Mouse (Mus musculus): ENCODE results near the gene Cisd3. TPM values are rescaled to one million over a fixed set of nuclear protein-coding genes. Genes with fewer than 3 reads are reported as not detected.

Gene Cisd3
- polyA plus RNA-seq, 1 experiment = 112 TPM

GRCm38 (mm10) chr11:97661648-97662133, 23.9 kb upstream of the Cisd3 start:
- Histone ChIP-seq H3K4me3 (peak overlapping the region; percentile 83), H3K36me3 (ENCODE audit: control insufficient read depth, insufficient read depth) (no peaks in the 10 kb centered on the region), H3K27me3 (ENCODE audit: control insufficient read depth, insufficient read depth, insufficient read length) (no peaks in the 10 kb centered on the region), H3K4me2 (ENCODE audit: low read depth) (peak overlapping the region; percentile 86), H3K79me2 (ENCODE audit: control insufficient read depth, insufficient read depth) (peaks cover 22% of the 10 kb centered on the region), H3ac (ENCODE audit: control insufficient read depth, insufficient read length) (no peak overlapping the region)
- no peak for TF ChIP-seq SRF (IDR thresholded peaks at IDR 0.05; ENCODE audit: control insufficient read depth, insufficient read length, low read depth)
- no peak for TF ChIP-seq USF1 (IDR thresholded peaks at IDR 0.05; ENCODE audit: low read depth)
- no peak for TF ChIP-seq E2F4 (IDR thresholded peaks at IDR 0.05; ENCODE audit: insufficient read depth)
- no peak for TF ChIP-seq REST (IDR thresholded peaks at IDR 0.05; ENCODE audit: insufficient read depth, insufficient read length)
- no peak for TF ChIP-seq MAX (IDR thresholded peaks at IDR 0.05; ENCODE audit: low read depth)
- no peak for TF ChIP-seq POLR2AphosphoS2 (IDR thresholded peaks at IDR 0.05; ENCODE audit: insufficient read length, low read depth)
- TF ChIP-seq CEBPB (IDR thresholded peaks at IDR 0.05; ENCODE audit: insufficient read depth, poor library complexity, severe bottlenecking) = no peak
- TF ChIP-seq TCF12 (IDR thresholded peaks at IDR 0.05; ENCODE audit: insufficient read depth, poor library complexity, severe bottlenecking) = no peak
- TF ChIP-seq MYOD1 (IDR thresholded peaks at IDR 0.05; ENCODE audit: control insufficient read depth in 1 of 3, insufficient read length in 2 of 3, low read depth in 2 of 3) = no peak
- TF ChIP-seq TCF3 (IDR thresholded peaks at IDR 0.05; ENCODE audit: insufficient read length, low read depth) = no peak
- no peak for TF ChIP-seq MYOG (IDR thresholded peaks at IDR 0.05; ENCODE audit: control insufficient read depth in 1 of 3, insufficient read depth in 1 of 3, insufficient read length in 2 of 3, low read depth in 2 of 3)
- TF ChIP-seq POLR2A (IDR thresholded peaks at IDR 0.05; ENCODE audit: insufficient read length, low read depth) = no peak

GRCm38 (mm10) chr11:97662207-97662892, 23.3 kb upstream of the Cisd3 start:
- TF ChIP-seq USF1 (IDR thresholded peaks at IDR 0.05; ENCODE audit: low read depth) (no peak), TCF12 (IDR thresholded peaks at IDR 0.05; ENCODE audit: insufficient read depth, poor library complexity, severe bottlenecking) (no peak), MYOD1 (IDR thresholded peaks at IDR 0.05; ENCODE audit: control insufficient read depth in 1 of 3, insufficient read length in 2 of 3, low read depth in 2 of 3) (no peak), CEBPB (IDR thresholded peaks at IDR 0.05; ENCODE audit: insufficient read depth, poor library complexity, severe bottlenecking) (no peak), SRF (IDR thresholded peaks at IDR 0.05; ENCODE audit: control insufficient read depth, insufficient read length, low read depth) (no peak), TCF3 (IDR thresholded peaks at IDR 0.05; ENCODE audit: insufficient read length, low read depth) (no peak), POLR2AphosphoS2 (IDR thresholded peaks at IDR 0.05; ENCODE audit: insufficient read length, low read depth) (no peak), MAX (IDR thresholded peaks at IDR 0.05; ENCODE audit: low read depth) (no peak), POLR2A (IDR thresholded peaks at IDR 0.05; ENCODE audit: insufficient read length, low read depth) (no peak), REST (IDR thresholded peaks at IDR 0.05; ENCODE audit: insufficient read depth, insufficient read length) (no peak), MYOG (IDR thresholded peaks at IDR 0.05; ENCODE audit: control insufficient read depth in 1 of 3, insufficient read depth in 1 of 3, insufficient read length in 2 of 3, low read depth in 2 of 3) (no peak), E2F4 (IDR thresholded peaks at IDR 0.05; ENCODE audit: insufficient read depth) (no peak)
- Histone ChIP-seq H3K79me2 (ENCODE audit: control insufficient read depth, insufficient read depth) (peaks cover 22% of the 10 kb centered on the region), H3ac (ENCODE audit: control insufficient read depth, insufficient read length) (peak overlapping the region; percentile 67), H3K4me3 (peak overlapping the region; percentile 83), H3K4me2 (ENCODE audit: low read depth) (peak overlapping the region; percentile 87), H3K36me3 (ENCODE audit: control insufficient read depth, insufficient read depth) (no peaks in the 10 kb centered on the region), H3K27me3 (ENCODE audit: control insufficient read depth, insufficient read depth, insufficient read length) (no peaks in the 10 kb centered on the region)

- H3K4me3 ChIP-seq = peak within 1 kb of the TSS; percentile 83
- H3ac ChIP-seq (ENCODE audit: control insufficient read depth, insufficient read length) = peak within 1 kb of the TSS; percentile 67
- TF ChIP-seq POLR2A (IDR thresholded peaks at IDR 0.05; ENCODE audit: insufficient read length, low read depth) (peak; percentile 50), MAX (IDR thresholded peaks at IDR 0.05; ENCODE audit: low read depth) (no peak)
- peak within 1 kb of the TSS; percentile 87 for H3K4me2 ChIP-seq (ENCODE audit: low read depth)
- no peaks in the 10 kb centered on the region for H3K27me3 ChIP-seq (ENCODE audit: control insufficient read depth, insufficient read depth, insufficient read length)
- H3K79me2 ChIP-seq (ENCODE audit: control insufficient read depth, insufficient read depth) = peaks cover 22% of the 10 kb centered on the region
- no peaks in the 10 kb centered on the region for H3K36me3 ChIP-seq (ENCODE audit: control insufficient read depth, insufficient read depth)
Measured at GRCm38 (mm10) chr11:97662893-97663527, 22.6 kb upstream of the Cisd3 start, which contains the start of gene Mllt6. Gene Mllt6, plus strand, starts transcription at chr11:97663414.

- Histone ChIP-seq H3K36me3 (ENCODE audit: control insufficient read depth, insufficient read depth) (no peaks in the 10 kb centered on the region), H3K4me3 (peak overlapping the region; percentile 83), H3ac (ENCODE audit: control insufficient read depth, insufficient read length) (peak overlapping the region; percentile 67), H3K27me3 (ENCODE audit: control insufficient read depth, insufficient read depth, insufficient read length) (no peaks in the 10 kb centered on the region), H3K4me2 (ENCODE audit: low read depth) (peak overlapping the region; percentile 72), H3K79me2 (ENCODE audit: control insufficient read depth, insufficient read depth) (peaks cover 22% of the 10 kb centered on the region)
- TF ChIP-seq POLR2AphosphoS2 (IDR thresholded peaks at IDR 0.05; ENCODE audit: insufficient read length, low read depth) (no peak), TCF12 (IDR thresholded peaks at IDR 0.05; ENCODE audit: insufficient read depth, poor library complexity, severe bottlenecking) (no peak), SRF (IDR thresholded peaks at IDR 0.05; ENCODE audit: control insufficient read depth, insufficient read length, low read depth) (no peak), POLR2A (IDR thresholded peaks at IDR 0.05; ENCODE audit: insufficient read length, low read depth) (no peak), MAX (IDR thresholded peaks at IDR 0.05; ENCODE audit: low read depth) (no peak), USF1 (IDR thresholded peaks at IDR 0.05; ENCODE audit: low read depth) (no peak), REST (IDR thresholded peaks at IDR 0.05; ENCODE audit: insufficient read depth, insufficient read length) (no peak), MYOG (IDR thresholded peaks at IDR 0.05; ENCODE audit: control insufficient read depth in 1 of 3, insufficient read depth in 1 of 3, insufficient read length in 2 of 3, low read depth in 2 of 3) (no peak), MYOD1 (IDR thresholded peaks at IDR 0.05; ENCODE audit: control insufficient read depth in 1 of 3, insufficient read length in 2 of 3, low read depth in 2 of 3) (no peak), CEBPB (IDR thresholded peaks at IDR 0.05; ENCODE audit: insufficient read depth, poor library complexity, severe bottlenecking) (no peak), TCF3 (IDR thresholded peaks at IDR 0.05; ENCODE audit: insufficient read length, low read depth) (no peak), E2F4 (IDR thresholded peaks at IDR 0.05; ENCODE audit: insufficient read depth) (no peak)
Measured at GRCm38 (mm10) chr11:97663528-97664338, 21.9 kb upstream of the Cisd3 start.
